Mouse (Mus musculus): ENCODE data around the gene Tmem208. TPM values are rescaled to one million over a fixed set of nuclear protein-coding genes. Genes with fewer than 3 reads are reported as not detected.

Tmem208 gene
- polyA plus RNA-seq, 1 experiment from 2014 or later = 128 TPM

DNA sequence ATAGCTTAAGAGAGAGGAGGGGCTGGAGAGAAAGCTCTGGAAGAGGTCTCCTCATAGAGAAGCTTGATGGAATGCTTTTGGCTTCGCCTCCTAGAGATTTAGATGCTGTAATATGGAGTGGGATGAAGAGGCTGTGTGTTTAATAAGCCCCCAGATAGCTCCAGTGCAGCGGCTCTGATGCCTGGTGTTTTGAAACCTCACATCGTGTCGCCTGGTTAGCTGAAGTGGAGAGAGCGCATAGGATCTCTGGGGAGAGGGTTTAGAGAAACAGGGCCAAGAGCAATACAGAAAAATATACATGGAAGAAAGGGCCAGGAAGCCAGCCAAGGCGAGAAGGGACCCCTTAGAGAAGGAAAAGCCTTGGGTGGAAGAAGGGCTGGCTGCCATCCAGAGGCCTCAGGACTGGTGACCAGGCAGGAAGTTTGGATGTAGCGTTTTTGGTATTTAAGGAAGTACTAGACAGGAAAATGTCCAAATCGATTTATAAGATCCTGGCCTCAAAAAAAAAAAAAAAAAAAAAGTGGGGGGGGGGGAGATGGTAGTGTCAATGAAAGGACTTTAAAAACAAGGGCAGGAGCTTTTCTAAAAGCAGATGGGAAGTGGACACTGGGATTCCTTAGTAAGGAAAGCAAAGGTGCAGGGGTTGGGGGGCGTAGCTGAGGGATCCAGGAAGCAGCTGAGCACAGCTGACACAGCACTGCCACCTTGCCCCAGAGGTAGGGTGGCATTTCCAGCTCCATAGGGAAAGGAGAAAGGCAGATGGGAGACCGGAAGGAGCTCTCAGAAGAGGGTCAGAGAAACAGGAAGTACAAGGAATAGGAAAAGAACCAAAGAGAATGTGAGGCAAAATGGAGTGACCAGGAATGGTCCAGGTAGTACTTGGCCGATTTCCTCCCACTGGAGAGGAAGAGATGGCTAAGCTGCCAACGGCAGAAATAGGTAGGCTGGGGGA lies 35.9 kb downstream of the Tmem208 start:
- H3K4me1 ChIP-seq (ENCODE audit: control insufficient read depth, insufficient read depth, low read length) = 0 out of 2 replicates have a peak, but pooled peaks cover 7% of the 10 kb centered on the region
- H3K4me3 ChIP-seq (ENCODE audit: low read depth, low read length) = no peak overlapping the region
- no peak overlapping the region for H3K9ac ChIP-seq (replicated peaks; ENCODE audit: low read depth, low read length)
- peak overlapping the region; percentile 58; the same call in 1 of the 2 replicates for H3K27ac ChIP-seq (ENCODE audit: low read length)
- WGBS = 57% methylated on average over 12 of the region's 12 CpGs
- H3K9me3 ChIP-seq (ENCODE audit: control insufficient read depth, low read depth, low read length) = no peaks in the 10 kb centered on the region
- no peak for ATAC-seq (ENCODE audit: insufficient number of reproducible peaks, insufficient read depth, low FRiP score, low read depth)
- no peaks in the 10 kb centered on the region for H3K27me3 ChIP-seq (ENCODE audit: control insufficient read depth, insufficient read depth, low read length)
- no peaks in the 10 kb centered on the region for H3K36me3 ChIP-seq (ENCODE audit: control insufficient read depth, insufficient read depth, low read length)
- H3K4me2 ChIP-seq (replicated peaks; ENCODE audit: low read depth, low read length) = no peak overlapping the region

DNA sequence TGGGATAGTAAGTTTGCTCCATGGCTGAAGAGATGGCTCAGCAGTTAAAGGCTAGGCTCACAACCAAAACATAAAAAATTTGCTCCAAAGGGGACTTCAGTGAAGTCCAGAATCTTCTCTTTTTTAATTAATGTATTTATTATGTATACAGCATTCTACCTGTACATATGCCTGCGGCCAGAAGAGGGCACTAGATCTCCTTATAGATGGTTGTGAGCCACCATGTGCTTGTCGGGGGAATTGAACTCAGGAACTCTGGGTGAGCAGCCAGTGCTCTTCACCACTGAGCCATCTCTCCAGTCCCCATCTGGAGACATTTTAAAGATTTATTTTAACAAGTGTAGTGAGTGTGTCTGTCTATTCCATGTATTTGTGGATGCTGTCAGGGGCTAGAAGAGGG lies 41.0 kb downstream of the Tmem208 start:
- H3K9me3 ChIP-seq (ENCODE audit: control insufficient read depth, low read depth, low read length) = no peaks in the 10 kb centered on the region
- no peak overlapping the region for H3K4me3 ChIP-seq (ENCODE audit: low read depth, low read length)
- no peak overlapping the region for H3K27ac ChIP-seq (ENCODE audit: low read length)
- WGBS = 63% methylated on average over 2 of the region's 2 CpGs
- H3K9ac ChIP-seq (replicated peaks; ENCODE audit: low read depth, low read length) = no peak overlapping the region
- H3K36me3 ChIP-seq (ENCODE audit: control insufficient read depth, insufficient read depth, low read length) = no peaks in the 10 kb centered on the region
- no peak overlapping the region for H3K4me2 ChIP-seq (replicated peaks; ENCODE audit: low read depth, low read length)
- 0 out of 2 replicates have a peak, but pooled peaks cover 7% of the 10 kb centered on the region for H3K4me1 ChIP-seq (ENCODE audit: control insufficient read depth, insufficient read depth, low read length)
- H3K27me3 ChIP-seq (ENCODE audit: control insufficient read depth, insufficient read depth, low read length) = no peaks in the 10 kb centered on the region
- no peak for ATAC-seq (ENCODE audit: insufficient number of reproducible peaks, insufficient read depth, low FRiP score, low read depth)

DNA sequence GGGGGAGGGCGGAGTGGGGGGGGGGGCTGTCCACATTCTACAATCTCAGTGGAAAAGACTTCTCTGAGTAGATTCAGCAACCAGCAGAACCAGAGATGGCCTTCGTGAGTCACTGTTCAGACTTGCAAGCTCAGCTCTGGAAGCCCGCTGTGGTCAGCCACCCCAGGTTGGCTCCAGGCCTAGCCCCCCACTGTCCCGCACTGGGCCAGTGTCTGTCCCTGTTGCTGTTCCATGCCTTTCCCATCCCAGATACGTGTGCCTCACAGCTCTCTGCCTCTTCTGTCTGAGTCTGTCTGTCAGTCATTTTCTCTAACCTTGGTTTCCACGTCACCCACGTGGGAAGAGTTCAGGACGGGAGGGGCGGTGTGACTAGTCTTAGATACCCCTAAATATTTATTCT lies 46.3 kb downstream of the Tmem208 start:
- no peaks in the 10 kb centered on the region for H3K9me3 ChIP-seq (ENCODE audit: control insufficient read depth, low read depth, low read length)
- WGBS = 74% methylated on average over 9 of the region's 9 CpGs
- ATAC-seq (ENCODE audit: insufficient number of reproducible peaks, insufficient read depth, low FRiP score, low read depth) = no peak

DNA sequence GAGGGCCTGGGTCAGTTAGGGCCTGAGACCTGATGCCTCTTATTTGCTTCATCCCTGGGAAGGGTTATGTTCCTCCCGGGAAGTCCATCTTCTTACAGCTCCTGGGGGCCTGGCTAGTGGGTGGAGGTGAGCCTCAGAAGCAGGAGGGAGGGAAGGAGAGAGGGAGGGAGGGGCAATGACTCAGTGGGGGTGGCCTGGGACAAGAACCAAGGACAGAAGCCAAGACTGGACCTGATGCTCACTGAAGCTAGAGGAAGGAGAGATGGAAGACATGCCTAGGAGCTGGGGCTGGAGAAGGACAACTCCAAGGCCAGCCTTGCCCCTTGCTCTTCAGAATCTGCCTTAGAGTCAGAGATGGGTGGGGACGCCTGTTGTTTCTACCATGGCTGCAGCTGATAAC lies 46.9 kb downstream of the Tmem208 start, which contains the start of gene Plekhg4:
Plekhg4 (plus strand) TSS at position 243 of the 400 bp plus-strand sequence.
- 53% methylated on average over 2 of the region's 2 CpGs for WGBS
- H3K4me1 ChIP-seq (ENCODE audit: control insufficient read depth, insufficient read depth, low read length) = no peaks in the 10 kb centered on the region

More for the DNA sequence above, 46.3 kb downstream of the Tmem208 start:
- Histone ChIP-seq H3K36me3 (ENCODE audit: control insufficient read depth, insufficient read depth, low read length) (no peaks in the 10 kb centered on the region), H3K27ac (ENCODE audit: low read length) (no peak overlapping the region), H3K4me3 (ENCODE audit: low read depth, low read length) (no peak overlapping the region), H3K4me1 (ENCODE audit: control insufficient read depth, insufficient read depth, low read length) (no peaks in the 10 kb centered on the region), H3K4me2 (replicated peaks; ENCODE audit: low read depth, low read length) (no peak overlapping the region), H3K27me3 (ENCODE audit: control insufficient read depth, insufficient read depth, low read length) (no peaks in the 10 kb centered on the region), H3K9ac (replicated peaks; ENCODE audit: low read depth, low read length) (no peak overlapping the region)

DNA sequence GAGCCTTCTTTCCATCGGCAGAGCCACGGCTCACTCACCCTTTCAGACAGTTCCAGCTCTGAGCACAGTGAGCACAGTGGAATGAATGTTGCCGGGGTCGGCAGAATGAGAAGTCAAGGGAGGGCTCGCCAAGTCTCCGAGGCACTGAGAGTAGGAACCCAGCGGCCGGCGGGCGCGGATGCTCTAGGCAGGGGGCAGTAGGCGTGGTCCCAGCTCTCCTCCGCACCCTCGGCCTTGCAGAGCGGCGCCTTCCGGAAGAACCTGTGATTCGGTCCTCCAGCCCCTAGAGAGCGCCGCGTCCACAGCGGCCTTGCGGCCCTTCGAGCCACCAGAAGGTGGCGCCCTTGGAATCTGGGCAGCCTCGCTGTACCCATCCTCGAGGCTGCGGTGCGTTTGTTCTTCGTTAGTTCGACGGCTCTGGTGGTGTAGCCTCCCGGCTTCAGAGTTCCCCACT lies 48.4 kb downstream of the Tmem208 start:
- WGBS = 33% methylated on average over 33 of the region's 33 CpGs

More for the DNA sequence above, 46.9 kb downstream of the Tmem208 start, which contains the start of gene Plekhg4:
- no peaks in the 10 kb centered on the region for H3K27me3 ChIP-seq (ENCODE audit: control insufficient read depth, insufficient read depth, low read length)
- no peaks in the 10 kb centered on the region for H3K36me3 ChIP-seq (ENCODE audit: control insufficient read depth, insufficient read depth, low read length)
- H3K9ac ChIP-seq (replicated peaks; ENCODE audit: low read depth, low read length) = no peak within 1 kb of the TSS
- H3K27ac ChIP-seq (ENCODE audit: low read length) = no peak within 1 kb of the TSS
- H3K4me2 ChIP-seq (replicated peaks; ENCODE audit: low read depth, low read length) = no peak within 1 kb of the TSS
- H3K4me3 ChIP-seq (ENCODE audit: low read depth, low read length) = no peak within 1 kb of the TSS
- H3K9me3 ChIP-seq (ENCODE audit: control insufficient read depth, low read depth, low read length) = no peaks in the 10 kb centered on the region
- ATAC-seq (ENCODE audit: insufficient number of reproducible peaks, insufficient read depth, low FRiP score, low read depth) = no peak

DNA sequence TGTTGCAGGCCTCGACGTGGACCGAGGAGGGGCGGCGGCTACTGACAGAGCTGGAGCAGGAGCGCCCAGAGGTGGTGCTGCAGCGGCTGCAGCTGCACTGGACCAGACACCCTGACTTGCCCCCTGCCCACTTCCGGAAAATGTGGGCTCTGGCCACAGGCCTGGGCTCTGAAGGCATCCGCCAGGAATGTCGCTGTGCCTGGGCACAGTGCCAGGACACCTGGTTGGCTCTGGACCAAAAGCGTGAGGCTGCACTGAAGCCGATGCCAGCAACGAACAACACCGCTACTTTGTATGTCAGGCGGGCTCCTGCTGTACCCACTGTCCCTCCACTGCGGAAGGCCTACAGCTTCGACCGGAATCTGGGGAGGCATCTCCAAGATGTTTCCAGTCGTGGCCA lies 52.5 kb downstream of the Tmem208 start:
- H3K9ac ChIP-seq (replicated peaks; ENCODE audit: low read depth, low read length) = no peak overlapping the region
- 0 out of 2 replicates have a peak, but pooled peaks cover 7% of the 10 kb centered on the region for H3K4me1 ChIP-seq (ENCODE audit: control insufficient read depth, insufficient read depth, low read length)
- no peak overlapping the region for H3K27ac ChIP-seq (ENCODE audit: low read length)
- H3K9me3 ChIP-seq (ENCODE audit: control insufficient read depth, low read depth, low read length) = no peaks in the 10 kb centered on the region
- H3K4me2 ChIP-seq (replicated peaks; ENCODE audit: low read depth, low read length) = no peak overlapping the region
- no peak overlapping the region for H3K4me3 ChIP-seq (ENCODE audit: low read depth, low read length)
- H3K36me3 ChIP-seq (ENCODE audit: control insufficient read depth, insufficient read depth, low read length) = no peaks in the 10 kb centered on the region
- ATAC-seq (ENCODE audit: insufficient number of reproducible peaks, insufficient read depth, low FRiP score, low read depth) = peak; percentile 44; the same call in 1 of the 2 replicates
- WGBS = 58% methylated on average over 19 of the region's 19 CpGs
- H3K27me3 ChIP-seq (ENCODE audit: control insufficient read depth, insufficient read depth, low read length) = no peaks in the 10 kb centered on the region

More for the DNA sequence above, 48.4 kb downstream of the Tmem208 start:
- Histone ChIP-seq H3K27me3 (ENCODE audit: control insufficient read depth, insufficient read depth, low read length) (no peaks in the 10 kb centered on the region), H3K9ac (replicated peaks; ENCODE audit: low read depth, low read length) (no peak overlapping the region), H3K4me3 (ENCODE audit: low read depth, low read length) (peak overlapping the region; percentile 13; the same call in 1 of the 2 replicates), H3K9me3 (ENCODE audit: control insufficient read depth, low read depth, low read length) (no peaks in the 10 kb centered on the region), H3K36me3 (ENCODE audit: control insufficient read depth, insufficient read depth, low read length) (no peaks in the 10 kb centered on the region), H3K4me2 (replicated peaks; ENCODE audit: low read depth, low read length) (peak overlapping the region; percentile 38), H3K27ac (ENCODE audit: low read length) (no peak overlapping the region), H3K4me1 (ENCODE audit: control insufficient read depth, insufficient read depth, low read length) (0 out of 2 replicates have a peak, but pooled peaks cover 7% of the 10 kb centered on the region)
- no peak for ATAC-seq (ENCODE audit: insufficient number of reproducible peaks, insufficient read depth, low FRiP score, low read depth)

DNA sequence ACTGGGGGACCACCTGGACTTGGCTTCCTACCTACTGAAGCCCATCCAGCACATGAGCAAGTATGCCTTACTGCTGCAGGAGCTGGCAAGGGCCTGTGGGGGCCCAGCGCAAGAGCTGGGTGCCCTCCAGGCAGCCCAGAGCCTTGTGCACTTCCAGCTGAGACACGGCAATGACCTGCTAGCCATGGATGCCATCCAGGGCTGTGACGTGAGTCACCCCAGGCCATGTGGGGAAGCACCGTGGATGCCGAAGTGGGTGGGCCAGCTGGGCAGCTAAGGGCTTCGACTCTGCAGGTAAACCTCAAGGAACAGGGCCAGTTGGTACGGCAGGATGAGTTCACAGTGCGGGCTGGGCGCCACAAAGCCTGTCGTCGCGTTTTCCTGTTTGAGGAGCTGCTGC lies 54.2 kb downstream of the Tmem208 start:
- no peak overlapping the region for H3K9ac ChIP-seq (replicated peaks; ENCODE audit: low read depth, low read length)
- no peak overlapping the region for H3K27ac ChIP-seq (ENCODE audit: low read length)
- ATAC-seq (ENCODE audit: insufficient number of reproducible peaks, insufficient read depth, low FRiP score, low read depth) = no peak
- 0 out of 2 replicates have a peak, but pooled peaks cover 7% of the 10 kb centered on the region for H3K4me1 ChIP-seq (ENCODE audit: control insufficient read depth, insufficient read depth, low read length)
- no peaks in the 10 kb centered on the region for H3K9me3 ChIP-seq (ENCODE audit: control insufficient read depth, low read depth, low read length)
- H3K27me3 ChIP-seq (ENCODE audit: control insufficient read depth, insufficient read depth, low read length) = no peaks in the 10 kb centered on the region
- H3K4me3 ChIP-seq (ENCODE audit: low read depth, low read length) = no peak overlapping the region
- H3K36me3 ChIP-seq (ENCODE audit: control insufficient read depth, insufficient read depth, low read length) = no peaks in the 10 kb centered on the region
- 71% methylated on average over 12 of the region's 12 CpGs for WGBS
- no peak overlapping the region for H3K4me2 ChIP-seq (replicated peaks; ENCODE audit: low read depth, low read length)

DNA sequence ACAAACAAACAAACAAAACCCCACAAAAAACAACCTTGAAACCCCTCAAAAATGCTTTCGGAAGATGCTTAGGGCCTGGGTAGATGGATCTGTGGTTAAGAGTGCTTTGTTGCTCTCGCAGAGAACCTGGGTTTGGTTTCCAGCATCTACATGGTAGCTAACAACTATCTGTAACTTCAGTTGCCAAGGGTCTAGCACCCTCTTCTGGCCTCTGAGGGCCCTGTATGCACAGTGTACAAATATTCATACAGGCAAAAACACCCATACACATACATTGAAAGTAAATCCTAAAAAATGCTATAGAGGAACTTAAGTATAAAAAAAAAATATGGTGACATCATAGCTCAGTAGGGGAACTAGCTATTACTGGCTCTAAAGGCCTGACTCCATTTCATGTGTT lies 57.9 kb downstream of the Tmem208 start:
- Histone ChIP-seq H3K27me3 (ENCODE audit: control insufficient read depth, insufficient read depth, low read length) (no peaks in the 10 kb centered on the region), H3K4me2 (replicated peaks; ENCODE audit: low read depth, low read length) (no peak overlapping the region), H3K9me3 (ENCODE audit: control insufficient read depth, low read depth, low read length) (no peaks in the 10 kb centered on the region), H3K4me1 (ENCODE audit: control insufficient read depth, insufficient read depth, low read length) (no peaks in the 10 kb centered on the region), H3K36me3 (ENCODE audit: control insufficient read depth, insufficient read depth, low read length) (no peaks in the 10 kb centered on the region), H3K4me3 (ENCODE audit: low read depth, low read length) (no peak overlapping the region), H3K9ac (replicated peaks; ENCODE audit: low read depth, low read length) (no peak overlapping the region), H3K27ac (ENCODE audit: low read length) (no peak overlapping the region)
- 97% methylated on average over 2 of the region's 2 CpGs for WGBS
- ATAC-seq (ENCODE audit: insufficient number of reproducible peaks, insufficient read depth, low FRiP score, low read depth) = no peak
